Mouse (Mus musculus) liver, embryonic 14.5 days (tissue): ENCODE results near the gene Anapc2. TPM values are rescaled to one million over a fixed set of nuclear protein-coding genes. Genes with fewer than 3 reads are reported as not detected.

Experiments used
- ATAC-seq: fragments of 200-750 bp; cut with Nextera tagmentation; 2 replicates; pipeline ENCODE4 v1.8.0; 2017; ENCODE audit warnings: moderate number of reproducible peaks, mild to moderate bottlenecking, moderate library complexity; ENCODE audit not compliant: insufficient read depth
- DNase-seq, 3 experiments: peaks; one replicate each; pipeline ENCODE4 v3.0.0-alpha.2; 2012 to 2013; ENCODE audit warnings: low read depth in 3 of 3, low spot score in 3 of 3
- H3K27ac ChIP-seq: fragments of 300-500 bp; sonication (generic); 2 replicates; pipeline ENCODE4 v1.5.1; 2014; ENCODE audit warnings: moderate library complexity, mild to moderate bottlenecking, control low read depth, inconsistent platforms
- H3K27me3 ChIP-seq: fragments of 300-500 bp; sonication (generic); 2 replicates; pipeline ENCODE4 v1.6.1; 2014; ENCODE audit warnings: mild to moderate bottlenecking, low read length, moderate library complexity; ENCODE audit not compliant: control insufficient read depth, insufficient read depth
- H3K36me3 ChIP-seq: fragments of 300-500 bp; sonication (generic); replicated peaks from 2 replicates; pipeline ENCODE4 v1.6.1; 2014; ENCODE audit warnings: low read depth; ENCODE audit not compliant: control insufficient read depth, insufficient read depth
- H3K4me1 ChIP-seq, 2 experiments: fragments of 200-500 bp in 1 of 2; fragments of 300-500 bp in 1 of 2; sonication (generic) in 1 of 2; replicated peaks; 2 replicates each; pipeline ENCODE4 v1.6.1; 2012 to 2014; ENCODE audit warnings: antibody characterized with exemption in 1 of 2, inconsistent platforms in 1 of 2, low read length in 1 of 2; ENCODE audit not compliant: control insufficient read depth in 2 of 2, insufficient read depth in 2 of 2
- H3K4me2 ChIP-seq: fragments of 300-500 bp; sonication (generic); 2 replicates; pipeline ENCODE4 v1.6.1; 2014; ENCODE audit warnings: low read depth, mild to moderate bottlenecking, control low read depth, moderate library complexity
- H3K4me3 ChIP-seq, 2 experiments: fragments of 200-500 bp in 1 of 2; fragments of 300-500 bp in 1 of 2; sonication (generic) in 1 of 2; 2 replicates each; pipeline ENCODE4 v1.5.1; 2012 to 2014; ENCODE audit warnings: low read depth in 2 of 2, low read length in 2 of 2, mild to moderate bottlenecking in 2 of 2, control low read depth in 1 of 2, inconsistent platforms in 1 of 2, moderate library complexity in 1 of 2; ENCODE audit not compliant: insufficient read depth in 1 of 2
- H3K9ac ChIP-seq: fragments of 300-500 bp; sonication (generic); replicated peaks from 2 replicates; pipeline ENCODE4 v1.6.1; 2014; ENCODE audit warnings: mild to moderate bottlenecking, control low read depth, moderate library complexity
- H3K9me3 ChIP-seq: fragments of 300-500 bp; sonication (generic); 2 replicates; pipeline ENCODE4 v1.6.1; 2016; ENCODE audit warnings: low read length, mixed read lengths; ENCODE audit not compliant: control insufficient read depth
- CTCF ChIP-seq: IDR thresholded peaks from 2 replicates; pipeline ENCODE4 v1.5.1; 2016; ENCODE audit warnings: antibody characterized with exemption, low read depth, control low read depth
- EP300 ChIP-seq: IDR thresholded peaks from 2 replicates; pipeline ENCODE4 v1.6.1; 2016; ENCODE audit warnings: antibody characterized with exemption, low read depth
- WGBS: fragments of 180-500 bp; shearing (Covaris S2); extraction: QIAGEN DNeasy Blood & Tissue Kit; methylation state at CpG from one replicate; pipeline ENCODE4 v1.1.7; 2014; ENCODE audit not compliant: insufficient replicate concordance; 5-methylcytosine and 5-hydroxymethylcytosine counted together
- polyA plus RNA-seq, 2 experiments: library from polyadenylated mRNA; depleted of rRNA in 1 of 2; stranded (reverse) in 1 of 2; unstranded in 1 of 2; fragments of >200 nt; fragmentation: Nextera tagmentation in 1 of 2; extraction: Ambion mirVana in 1 of 2; gene quantifications; 2 replicates each; pipeline versions ENCODE4 v1.2.1 to v1.2.3; 2012 to 2014

The Anapc2 gene
- polyA plus RNA-seq, 2 experiments, result 23.8 to 30.2 TPM

GRCm38 (mm10) chr2:25234551-25235220 is 37.6 kb upstream of the Anapc2 start:
- no peak for DNase-seq
- H3K36me3 ChIP-seq, result no peaks in the 10 kb centered on the region
- H3K27ac ChIP-seq, result no peak overlapping the region
- H3K9ac ChIP-seq, result no peak overlapping the region
- no peak for TF ChIP-seq EP300
- no peak for TF ChIP-seq CTCF
- H3K4me2 ChIP-seq, result no peak overlapping the region
- no peak for ATAC-seq
- no peaks in the 10 kb centered on the region for H3K27me3 ChIP-seq
- WGBS, result 49% methylated on average over 5 of the region's 5 CpGs
- H3K9me3 ChIP-seq, result no peaks in the 10 kb centered on the region
- H3K4me3 ChIP-seq, result no peak overlapping the region
- H3K4me1 ChIP-seq, result peaks cover 0 to 5% of the 10 kb centered on the region in 2 experiments; a peak in 1 of 4 replicates

- no peak within 1 kb of the TSS for H3K4me2 ChIP-seq
- no peak within 1 kb of the TSS for H3K9ac ChIP-seq
- peaks cover 7% of the 10 kb centered on the region for H3K27me3 ChIP-seq
- no peak for TF ChIP-seq CTCF
- no peak for TF ChIP-seq EP300
- peaks cover 3 to 16% of the 10 kb centered on the region in 2 experiments for H3K4me1 ChIP-seq
- no peaks in the 10 kb centered on the region for H3K36me3 ChIP-seq
- H3K9me3 ChIP-seq, result no peaks in the 10 kb centered on the region
- no peak within 1 kb of the TSS for H3K4me3 ChIP-seq
- H3K27ac ChIP-seq, result no peak within 1 kb of the TSS
- no peak for DNase-seq
- no peak for ATAC-seq
- 25% methylated on average over 8 of the region's 8 CpGs for WGBS
Observed at GRCm38 (mm10) chr2:25236614-25237013, 35.7 kb upstream of the Anapc2 start, which contains the start of gene Rnf224. Gene Rnf224, minus strand, starts transcription at chr2:25236787.

- peaks cover 4 to 17% of the 10 kb centered on the region in 2 experiments for H3K4me1 ChIP-seq
- TF ChIP-seq CTCF (no peak), EP300 (no peak)
- no peak overlapping the region for H3K4me2 ChIP-seq
- WGBS, result 54% methylated on average over 4 of the region's 4 CpGs
- no peak overlapping the region for H3K27ac ChIP-seq
- no peak overlapping the region for H3K4me3 ChIP-seq
- H3K9ac ChIP-seq, result no peak overlapping the region
- no peaks in the 10 kb centered on the region for H3K9me3 ChIP-seq
- DNase-seq (no peak), ATAC-seq (no peak)
- peaks cover 16% of the 10 kb centered on the region for H3K27me3 ChIP-seq
- H3K36me3 ChIP-seq, result no peaks in the 10 kb centered on the region
Observed at GRCm38 (mm10) chr2:25237522-25237921, 34.8 kb upstream of the Anapc2 start.

- Histone ChIP-seq H3K9ac (no peak overlapping the region), H3K4me2 (no peak overlapping the region), H3K36me3 (no peaks in the 10 kb centered on the region), H3K4me1 (peaks cover 4 to 17% of the 10 kb centered on the region in 2 experiments), H3K4me3 (no peak overlapping the region), H3K9me3 (no peaks in the 10 kb centered on the region), H3K27ac (no peak overlapping the region), H3K27me3 (peaks cover 22% of the 10 kb centered on the region)
- no peak for TF ChIP-seq CTCF
- TF ChIP-seq EP300, result no peak
- DNase-seq (no peak), ATAC-seq (no peak)
Observed at GRCm38 (mm10) chr2:25238106-25238505, 34.2 kb upstream of the Anapc2 start.

GRCm38 (mm10) chr2:25239766-25240165 is 32.5 kb upstream of the Anapc2 start:
- Histone ChIP-seq H3K36me3 (no peaks in the 10 kb centered on the region), H3K4me1 (peaks cover 4 to 17% of the 10 kb centered on the region in 2 experiments), H3K9ac (no peak overlapping the region), H3K27me3 (peaks cover 22% of the 10 kb centered on the region), H3K27ac (no peak overlapping the region), H3K4me2 (no peak overlapping the region), H3K4me3 (no peak overlapping the region), H3K9me3 (no peaks in the 10 kb centered on the region)
- TF ChIP-seq CTCF (no peak), EP300 (no peak)
- 72% methylated on average over 3 of the region's 3 CpGs for WGBS
- no peak for ATAC-seq
- no peak for DNase-seq
